Comparison of ENCODE assay signal across 18 mouse cellular contexts in the genomic region with DNA sequence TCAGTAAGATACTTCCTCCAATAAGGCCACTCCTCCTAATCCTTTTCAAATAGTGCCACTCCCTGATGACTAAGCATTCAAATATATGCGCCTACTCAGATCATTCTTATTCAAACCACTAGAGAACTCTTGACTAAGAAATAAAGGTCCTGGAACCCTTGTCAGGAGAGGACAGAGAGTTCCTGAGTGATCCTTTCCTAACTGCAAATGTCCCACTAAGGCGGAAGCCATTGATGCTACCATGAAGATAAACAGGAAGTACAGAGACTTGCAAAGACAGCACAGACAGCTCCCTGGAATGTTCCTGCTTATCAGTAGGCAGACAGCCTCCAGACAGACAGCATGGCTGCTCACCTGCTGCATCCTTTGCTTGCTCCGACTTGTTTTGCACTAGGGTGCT.
"Had no signal": no experiment of that assay in that cellular context is flagged by ENCODE, and none has a peak within 500 bp of the region (broad histone marks: within the 10 kb centered on the region; RNA-seq: fewer than 3 reads in every experiment).

No protein-coding gene starts in this region.

- DNase-seq: kidney, adult 18-20 months; kidney, postnatal 10 days; kidney, postnatal 4 days; midbrain, embryonic 14.5 days; retina, postnatal 1 day; right cerebral cortex, postnatal 4 days; spleen, adult 18-20 months; thymus, adult 18-20 months; thymus, postnatal 36 days had no signal

- H3K4me1 ChIP-seq: intestine, embryonic 15.5 days; midbrain, embryonic 10.5 days; neural tube, embryonic 12.5 days had no signal

- H3K9ac ChIP-seq: intestine, embryonic 15.5 days; limb, embryonic 15.5 days; liver, embryonic 12.5 days; lung, embryonic 15.5 days; neural tube, embryonic 12.5 days had no signal

- H3K9me3 ChIP-seq: intestine, embryonic 15.5 days; limb, embryonic 15.5 days; liver, embryonic 12.5 days; lung, embryonic 15.5 days; midbrain, embryonic 10.5 days; neural tube, embryonic 12.5 days had no signal

- H3K36me3 ChIP-seq: intestine, embryonic 15.5 days; limb, embryonic 15.5 days; liver, embryonic 12.5 days; lung, embryonic 15.5 days; midbrain, embryonic 10.5 days; neural tube, embryonic 12.5 days had no signal

- H3K27ac ChIP-seq: intestine, embryonic 15.5 days; layer of hippocampus, adult 2 months; left cerebral cortex, adult 2 months; limb, embryonic 15.5 days; liver, embryonic 12.5 days; lung, embryonic 15.5 days; midbrain, embryonic 10.5 days; neural tube, embryonic 12.5 days had no signal

- H3K27me3 ChIP-seq: intestine, embryonic 15.5 days; limb, embryonic 15.5 days; lung, embryonic 15.5 days; neural tube, embryonic 12.5 days had no signal

- H3K4me3 ChIP-seq: intestine, embryonic 15.5 days; layer of hippocampus, adult 2 months; left cerebral cortex, adult 2 months; limb, embryonic 15.5 days; liver, embryonic 12.5 days; lung, embryonic 15.5 days; midbrain, embryonic 10.5 days; myocyte; neural tube, embryonic 12.5 days had no signal
